Mouse (Mus musculus) forebrain, postnatal 0 days (tissue): ENCODE data around the gene Ndufa8. TPM values are rescaled to one million over a fixed set of nuclear protein-coding genes. Genes with fewer than 3 reads are reported as not detected.

Source experiments
- ATAC-seq: fragments of 200-750 bp; cut with Nextera tagmentation; 2 replicates; pipeline ENCODE4 v1.8.0; 2017; ENCODE audit warnings: mild to moderate bottlenecking, moderate library complexity
- DNase-seq: peaks from one replicate; pipeline ENCODE4 v3.0.0-alpha.2; 2015
- H3K27ac ChIP-seq: fragments of 300-500 bp; sonication (generic); 2 replicates; pipeline ENCODE4 v1.5.1; 2014; ENCODE audit warnings: low read depth, mild to moderate bottlenecking, antibody characterized with exemption, low read length, moderate library complexity, mixed read lengths
- H3K27me3 ChIP-seq: fragments of 300-500 bp; sonication (generic); 2 replicates; pipeline ENCODE4 v1.6.1; 2014; ENCODE audit warnings: mild to moderate bottlenecking, low read length, mixed read lengths; ENCODE audit not compliant: insufficient read depth
- H3K36me3 ChIP-seq: fragments of 300-500 bp; sonication (generic); 2 replicates; pipeline ENCODE4 v1.6.1; 2014; ENCODE audit warnings: mild to moderate bottlenecking, moderate library complexity; ENCODE audit not compliant: insufficient read depth
- H3K4me1 ChIP-seq: fragments of 300-500 bp; sonication (generic); 2 replicates; pipeline ENCODE4 v1.6.1; 2014; ENCODE audit warnings: antibody characterized with exemption; ENCODE audit not compliant: insufficient read depth
- H3K4me2 ChIP-seq: fragments of 300-500 bp; sonication (generic); 2 replicates; pipeline ENCODE4 v1.6.1; 2014; ENCODE audit warnings: low read depth, mild to moderate bottlenecking, moderate library complexity
- H3K4me3 ChIP-seq: fragments of 300-500 bp; sonication (generic); 2 replicates; pipeline ENCODE4 v1.5.1; 2014; ENCODE audit warnings: low read depth, low read length, mixed read lengths
- H3K9ac ChIP-seq: fragments of 300-500 bp; sonication (generic); 2 replicates; pipeline ENCODE4 v1.6.1; 2014; ENCODE audit warnings: mild to moderate bottlenecking
- H3K9me3 ChIP-seq: fragments of 300-500 bp; sonication (generic); 2 replicates; pipeline ENCODE4 v1.6.1; 2016; ENCODE audit warnings: low read length
- CTCF ChIP-seq: sonication (generic); IDR thresholded peaks from 2 replicates; pipeline ENCODE4 v1.5.1; 2016; ENCODE audit warnings: antibody characterized with exemption, control low read depth, low read depth
- WGBS: fragments of 180-500 bp; shearing (Covaris S2); extraction: QIAGEN DNeasy Blood & Tissue Kit; methylation state at CpG from one replicate; pipeline ENCODE4 v1.1.7; 2014; 5-methylcytosine and 5-hydroxymethylcytosine counted together
- polyA plus RNA-seq: library from polyadenylated mRNA; unstranded; fragments of >200 nt; fragmentation: Nextera tagmentation; extraction: Ambion mirVana; gene quantifications from 2 replicates; pipeline ENCODE4 v1.2.1, GENCODE M21; 2015
- total RNA-seq: library from RNA; depleted of rRNA; stranded (reverse); fragments of >200 nt; gene quantifications from 2 replicates; pipeline ENCODE4 v1.2.3, GENCODE M21; 2014

Ndufa8 gene
- total and polyA plus RNA-seq, 2 experiments from 2014 or later = 74.0 to 333 TPM

GRCm38 (mm10) chr2:36008071-36008470 lies 41.1 kb downstream of the Ndufa8 start:
- ATAC-seq = no peak
- peak; percentile 72 for DNase-seq
- WGBS = 4% methylated on average over 1 of the region's 1 CpGs

GRCm38 (mm10) chr2:36002188-36002587 lies 47.0 kb downstream of the Ndufa8 start:
- WGBS = 15% methylated on average over 6 of the region's 6 CpGs
- no peak overlapping the region for H3K9ac ChIP-seq
- H3K9me3 ChIP-seq = no peaks in the 10 kb centered on the region
- no peaks in the 10 kb centered on the region for H3K4me1 ChIP-seq
- no peaks in the 10 kb centered on the region for H3K27me3 ChIP-seq
- no peak overlapping the region for H3K4me2 ChIP-seq
- no peak overlapping the region for H3K27ac ChIP-seq
- ATAC-seq (peak; percentile 32), DNase-seq (no peak)
- no peaks in the 10 kb centered on the region for H3K36me3 ChIP-seq
- no peak for TF ChIP-seq CTCF
- H3K4me3 ChIP-seq = no peak overlapping the region

More at GRCm38 (mm10) chr2:36008071-36008470, 41.1 kb downstream of the Ndufa8 start:
- H3K9me3 ChIP-seq = no peaks in the 10 kb centered on the region
- 0 out of 2 replicates have a peak, but pooled peaks cover 7% of the 10 kb centered on the region for H3K4me1 ChIP-seq
- H3K36me3 ChIP-seq = no peaks in the 10 kb centered on the region
- no peaks in the 10 kb centered on the region for H3K27me3 ChIP-seq
- peak; percentile 87 for TF ChIP-seq CTCF
- H3K27ac ChIP-seq = no peak overlapping the region
- H3K4me2 ChIP-seq = no peak overlapping the region
- no peak overlapping the region for H3K9ac ChIP-seq
- H3K4me3 ChIP-seq = no peak overlapping the region

- H3K9me3 ChIP-seq = no peaks in the 10 kb centered on the region
- no peak for DNase-seq
- H3K4me3 ChIP-seq = no peak overlapping the region
- no peak overlapping the region for H3K9ac ChIP-seq
- 64% methylated on average over 1 of the region's 1 CpGs for WGBS
- H3K4me2 ChIP-seq = no peak overlapping the region
- no peak for TF ChIP-seq CTCF
- no peaks in the 10 kb centered on the region for H3K4me1 ChIP-seq
- ATAC-seq = no peak
- no peak overlapping the region for H3K27ac ChIP-seq
- no peaks in the 10 kb centered on the region for H3K27me3 ChIP-seq
- H3K36me3 ChIP-seq = no peaks in the 10 kb centered on the region
Measured at GRCm38 (mm10) chr2:36000390-36000789, 48.8 kb downstream of the Ndufa8 start.

- no peaks in the 10 kb centered on the region for H3K9me3 ChIP-seq
- no peaks in the 10 kb centered on the region for H3K36me3 ChIP-seq
- ATAC-seq = no peak
- H3K27ac ChIP-seq = no peak overlapping the region
- no peak for TF ChIP-seq CTCF
- DNase-seq = no peak
- no peak overlapping the region for H3K4me2 ChIP-seq
- no peaks in the 10 kb centered on the region for H3K27me3 ChIP-seq
- no peak overlapping the region for H3K4me3 ChIP-seq
- no peak overlapping the region for H3K9ac ChIP-seq
- no peaks in the 10 kb centered on the region for H3K4me1 ChIP-seq
Measured at GRCm38 (mm10) chr2:35999212-35999611, 50.0 kb downstream of the Ndufa8 start.

GRCm38 (mm10) chr2:35998416-35998815 lies 50.8 kb downstream of the Ndufa8 start:
- Histone ChIP-seq H3K27ac (no peak overlapping the region), H3K27me3 (no peaks in the 10 kb centered on the region), H3K4me2 (no peak overlapping the region), H3K4me3 (no peak overlapping the region), H3K9ac (no peak overlapping the region), H3K4me1 (no peaks in the 10 kb centered on the region), H3K36me3 (no peaks in the 10 kb centered on the region), H3K9me3 (no peaks in the 10 kb centered on the region)
- no peak for TF ChIP-seq CTCF
- WGBS = 95% methylated on average over 5 of the region's 5 CpGs
- DNase-seq (no peak), ATAC-seq (no peak)

- no peak overlapping the region for H3K27ac ChIP-seq
- H3K36me3 ChIP-seq = no peaks in the 10 kb centered on the region
- H3K9ac ChIP-seq = no peak overlapping the region
- ATAC-seq = no peak
- DNase-seq = no peak
- no peak overlapping the region for H3K4me3 ChIP-seq
- TF ChIP-seq CTCF = no peak
- no peaks in the 10 kb centered on the region for H3K27me3 ChIP-seq
- H3K9me3 ChIP-seq = no peaks in the 10 kb centered on the region
- WGBS = 90% methylated on average over 2 of the region's 2 CpGs
- H3K4me1 ChIP-seq = no peaks in the 10 kb centered on the region
- no peak overlapping the region for H3K4me2 ChIP-seq
Measured at GRCm38 (mm10) chr2:35996753-35997152, 52.5 kb downstream of the Ndufa8 start.

GRCm38 (mm10) chr2:35994303-35994702 lies 54.9 kb downstream of the Ndufa8 start:
- TF ChIP-seq CTCF = no peak
- ATAC-seq (no peak), DNase-seq (no peak)
- Histone ChIP-seq H3K27me3 (no peaks in the 10 kb centered on the region), H3K4me1 (no peaks in the 10 kb centered on the region), H3K9ac (no peak overlapping the region), H3K9me3 (no peaks in the 10 kb centered on the region), H3K4me2 (no peak overlapping the region), H3K36me3 (no peaks in the 10 kb centered on the region), H3K27ac (no peak overlapping the region), H3K4me3 (no peak overlapping the region)
- 87% methylated on average over 6 of the region's 6 CpGs for WGBS

- no peaks in the 10 kb centered on the region for H3K4me1 ChIP-seq
- H3K4me3 ChIP-seq = no peak overlapping the region
- H3K9ac ChIP-seq = no peak overlapping the region
- WGBS = 80% methylated on average over 2 of the region's 2 CpGs
- no peak overlapping the region for H3K27ac ChIP-seq
- ATAC-seq (no peak), DNase-seq (no peak)
- no peaks in the 10 kb centered on the region for H3K27me3 ChIP-seq
- H3K9me3 ChIP-seq = no peaks in the 10 kb centered on the region
- TF ChIP-seq CTCF = no peak
- H3K36me3 ChIP-seq = no peaks in the 10 kb centered on the region
- no peak overlapping the region for H3K4me2 ChIP-seq
Measured at GRCm38 (mm10) chr2:35993481-35993880, 55.7 kb downstream of the Ndufa8 start.
